Mouse (Mus musculus) bone marrow macrophage, adult 2 months (primary cell): Measurements from ENCODE around the gene Kcnk4.

Experiments used
- CTCF ChIP-seq: IDR thresholded peaks from 2 replicates; pipeline ENCODE4 v1.5.1; 2012; ENCODE audit warnings: low read depth, mild to moderate bottlenecking, low read length, moderate library complexity
- POLR2A ChIP-seq: IDR thresholded peaks from 2 replicates; pipeline ENCODE4 v1.6.1; 2012; ENCODE audit warnings: mild to moderate bottlenecking, low read depth, low read length, borderline replicate concordance

DNA sequence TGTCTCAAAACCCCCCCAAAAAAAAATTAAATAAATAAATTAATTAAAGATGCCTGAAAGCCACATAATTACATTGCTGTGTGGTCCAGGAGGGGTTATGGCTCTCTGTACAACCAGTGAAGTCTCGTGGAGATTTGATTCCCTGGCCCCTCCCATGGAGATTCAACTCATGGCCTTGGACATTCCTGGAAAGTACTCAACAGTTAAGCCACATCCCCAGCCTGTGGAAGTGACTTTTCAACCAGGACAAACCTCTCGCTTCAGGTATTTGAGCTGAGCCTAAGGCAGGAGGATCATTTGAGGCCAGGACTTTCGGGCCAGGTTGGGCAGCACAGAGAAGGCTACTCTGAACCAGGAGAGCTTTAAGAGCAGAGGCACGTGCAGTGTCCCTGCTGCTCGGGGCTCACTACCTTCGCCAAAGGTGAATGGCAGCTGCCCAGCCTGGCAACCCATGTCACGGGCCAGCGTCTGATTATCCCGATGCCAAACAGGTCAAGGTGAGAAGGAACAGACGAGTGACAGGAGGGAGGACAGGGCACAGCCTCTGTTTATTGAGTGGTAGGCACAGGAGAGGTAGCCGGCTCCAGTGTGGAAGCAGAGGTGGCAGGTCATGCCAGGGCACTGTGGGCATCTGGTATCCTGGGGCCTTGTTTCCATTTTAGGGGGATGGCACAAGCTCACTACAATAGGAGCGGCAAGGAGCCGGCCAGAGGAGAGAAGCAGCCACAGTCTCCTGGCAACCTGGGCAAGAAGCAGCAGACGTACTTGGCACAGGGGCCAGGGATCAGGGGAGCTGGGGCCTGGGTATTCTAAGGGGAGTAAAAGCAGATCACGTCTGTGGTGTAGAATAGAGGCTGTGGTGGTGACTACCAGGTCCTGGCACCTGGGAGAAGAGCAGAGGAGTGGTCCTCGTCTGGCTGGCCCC, 3.5 kb upstream of the Kcnk4 start:
- TF ChIP-seq CTCF: no peak
- TF ChIP-seq POLR2A: no peak
